Mouse (Mus musculus) limb, embryonic 14.5 days (tissue): ENCODE data around the gene Mphosph9. TPM values are rescaled to one million over a fixed set of nuclear protein-coding genes. Genes with fewer than 3 reads are reported as not detected.

Experiments
- ATAC-seq: fragments of 200-750 bp; cut with Nextera tagmentation; 2 replicates; pipeline ENCODE4 v1.8.0; 2017; ENCODE audit warnings: low read depth, moderate number of reproducible peaks, moderate TSS enrichment; ENCODE audit not compliant: low FRiP score
- DNase-seq: peaks from one replicate; pipeline ENCODE4 v3.0.0-alpha.2; 2015; ENCODE audit warnings: low spot score
- H3K27ac ChIP-seq: fragments of 300-500 bp; sonication (generic); replicated peaks from 2 replicates; pipeline ENCODE4 v1.5.1; 2014; ENCODE audit warnings: low read depth, mild to moderate bottlenecking, low read length, moderate library complexity, mixed read lengths
- H3K27me3 ChIP-seq: fragments of 300-500 bp; sonication (generic); 2 replicates; pipeline ENCODE4 v1.6.1; 2014; ENCODE audit warnings: low read length, mixed read lengths; ENCODE audit not compliant: control insufficient read depth, insufficient read depth
- H3K36me3 ChIP-seq: fragments of 300-500 bp; sonication (generic); 2 replicates; pipeline ENCODE4 v1.6.1; 2014; ENCODE audit warnings: mild to moderate bottlenecking, low read length, moderate library complexity, mixed read lengths; ENCODE audit not compliant: control insufficient read depth, insufficient read depth
- H3K4me1 ChIP-seq: fragments of 300-500 bp; sonication (generic); 2 replicates; pipeline ENCODE4 v1.6.1; 2014; ENCODE audit warnings: antibody characterized with exemption, low read length, mixed read lengths; ENCODE audit not compliant: control insufficient read depth, insufficient read depth
- H3K4me2 ChIP-seq: fragments of 300-500 bp; sonication (generic); replicated peaks from 2 replicates; pipeline ENCODE4 v1.6.1; 2014; ENCODE audit warnings: low read depth, mild to moderate bottlenecking, low read length, moderate library complexity; ENCODE audit not compliant: severe bottlenecking
- H3K4me3 ChIP-seq: fragments of 300-500 bp; sonication (generic); replicated peaks from 2 replicates; pipeline ENCODE4 v1.5.1; 2014; ENCODE audit warnings: low read length
- H3K9ac ChIP-seq: fragments of 300-500 bp; sonication (generic); 2 replicates; pipeline ENCODE4 v1.6.1; 2014; ENCODE audit warnings: mild to moderate bottlenecking, low read depth, low read length, moderate library complexity; ENCODE audit not compliant: severe bottlenecking
- H3K9me3 ChIP-seq: fragments of 300-500 bp; sonication (generic); 2 replicates; pipeline ENCODE4 v1.6.1; 2016; ENCODE audit warnings: low read length; ENCODE audit not compliant: control insufficient read depth
- POLR2A ChIP-seq: fragments of 200-500 bp; IDR thresholded peaks from 2 replicates; pipeline ENCODE4 v1.8.0; 2012; ENCODE audit warnings: inconsistent platforms, mild to moderate bottlenecking, moderate library complexity, borderline replicate concordance; ENCODE audit not compliant: insufficient read depth, insufficient read length; ENCODE audit errors: extremely low read depth
- WGBS: fragments of 180-500 bp; shearing (Covaris S2); extraction: QIAGEN DNeasy Blood & Tissue Kit; methylation state at CpG from one replicate; pipeline ENCODE4 v1.1.7; 2014; 5-methylcytosine and 5-hydroxymethylcytosine counted together
- polyA plus RNA-seq, 2 experiments: library from polyadenylated mRNA; depleted of rRNA in 1 of 2; stranded (reverse) in 1 of 2; unstranded in 1 of 2; fragments of >200 nt; fragmentation: Nextera tagmentation in 1 of 2; extraction: Ambion mirVana in 1 of 2; gene quantifications; 2 replicates each; pipeline versions ENCODE4 v1.2.1 to v1.2.3; 2012 to 2014

The Mphosph9 gene
- polyA plus RNA-seq, 2 experiments = 9.5 to 11.0 TPM

- TF ChIP-seq POLR2A = no peak
- H3K36me3 ChIP-seq = no peaks in the 10 kb centered on the region
- H3K4me2 ChIP-seq = no peak overlapping the region
- no peaks in the 10 kb centered on the region for H3K27me3 ChIP-seq
- WGBS = 59% methylated on average over 4 of the region's 4 CpGs
- H3K4me3 ChIP-seq = no peak overlapping the region
- peaks cover 11% of the 10 kb centered on the region for H3K4me1 ChIP-seq
- ATAC-seq (no peak), DNase-seq (no peak)
- H3K27ac ChIP-seq = no peak overlapping the region
- no peak overlapping the region for H3K9ac ChIP-seq
- H3K9me3 ChIP-seq = no peaks in the 10 kb centered on the region
Measured at GRCm38 (mm10) chr5:124236180-124236579, 91.6 kb downstream of the Mphosph9 start.

- 0 out of 2 replicates have a peak, but pooled peaks cover 3% of the 10 kb centered on the region for H3K4me1 ChIP-seq
- no peaks in the 10 kb centered on the region for H3K27me3 ChIP-seq
- ATAC-seq (no peak), DNase-seq (no peak)
- H3K4me3 ChIP-seq = no peak overlapping the region
- no peaks in the 10 kb centered on the region for H3K9me3 ChIP-seq
- no peaks in the 10 kb centered on the region for H3K36me3 ChIP-seq
- H3K4me2 ChIP-seq = no peak overlapping the region
- no peak overlapping the region for H3K9ac ChIP-seq
- H3K27ac ChIP-seq = no peak overlapping the region
- no peak for TF ChIP-seq POLR2A
- 89% methylated on average over 6 of the region's 6 CpGs for WGBS
Measured at GRCm38 (mm10) chr5:124234778-124235177, 93.0 kb downstream of the Mphosph9 start.

- H3K27ac ChIP-seq = no peak overlapping the region
- no peak overlapping the region for H3K9ac ChIP-seq
- 0 out of 2 replicates have a peak, but pooled peaks cover 3% of the 10 kb centered on the region for H3K4me1 ChIP-seq
- 56% methylated on average over 12 of the region's 12 CpGs for WGBS
- no peaks in the 10 kb centered on the region for H3K36me3 ChIP-seq
- no peak for DNase-seq
- no peaks in the 10 kb centered on the region for H3K9me3 ChIP-seq
- no peak overlapping the region for H3K4me2 ChIP-seq
- ATAC-seq = no peak
- H3K27me3 ChIP-seq = no peaks in the 10 kb centered on the region
- no peak for TF ChIP-seq POLR2A
- H3K4me3 ChIP-seq = no peak overlapping the region
Measured at GRCm38 (mm10) chr5:124233874-124234661, 93.7 kb downstream of the Mphosph9 start.

GRCm38 (mm10) chr5:124233144-124233465, 94.7 kb downstream of the Mphosph9 start:
- Histone ChIP-seq H3K4me2 (no peak overlapping the region), H3K4me1 (0 out of 2 replicates have a peak, but pooled peaks cover 3% of the 10 kb centered on the region), H3K27ac (no peak overlapping the region), H3K36me3 (no peaks in the 10 kb centered on the region), H3K9me3 (no peaks in the 10 kb centered on the region), H3K9ac (no peak overlapping the region), H3K27me3 (no peaks in the 10 kb centered on the region), H3K4me3 (no peak overlapping the region)
- 86% methylated on average over 8 of the region's 8 CpGs for WGBS
- TF ChIP-seq POLR2A = no peak
- ATAC-seq = no peak
- no peak for DNase-seq

- WGBS = 61% methylated on average over 18 of the region's 18 CpGs
- Histone ChIP-seq H3K9ac (no peak overlapping the region), H3K27ac (no peak overlapping the region), H3K4me3 (no peak overlapping the region), H3K9me3 (no peaks in the 10 kb centered on the region), H3K36me3 (no peaks in the 10 kb centered on the region), H3K27me3 (no peaks in the 10 kb centered on the region), H3K4me1 (0 out of 2 replicates have a peak, but pooled peaks cover 3% of the 10 kb centered on the region), H3K4me2 (no peak overlapping the region)
- DNase-seq (no peak), ATAC-seq (0 out of 2 replicates have a peak, but pooled peaks have one; percentile 34)
- TF ChIP-seq POLR2A = no peak
Measured at GRCm38 (mm10) chr5:124232360-124233143, 95.2 kb downstream of the Mphosph9 start.
